Mouse (Mus musculus) hindlimb bud, embryonic 11.5 days (tissue): ENCODE results near the gene Ppil2.

Experiments used
- DNase-seq: peaks from one replicate; pipeline ENCODE4 v3.0.0-alpha.2; 2012; ENCODE audit warnings: low read depth, low spot score; ENCODE audit errors: extremely low spot score

The Ppil2 gene

DNA sequence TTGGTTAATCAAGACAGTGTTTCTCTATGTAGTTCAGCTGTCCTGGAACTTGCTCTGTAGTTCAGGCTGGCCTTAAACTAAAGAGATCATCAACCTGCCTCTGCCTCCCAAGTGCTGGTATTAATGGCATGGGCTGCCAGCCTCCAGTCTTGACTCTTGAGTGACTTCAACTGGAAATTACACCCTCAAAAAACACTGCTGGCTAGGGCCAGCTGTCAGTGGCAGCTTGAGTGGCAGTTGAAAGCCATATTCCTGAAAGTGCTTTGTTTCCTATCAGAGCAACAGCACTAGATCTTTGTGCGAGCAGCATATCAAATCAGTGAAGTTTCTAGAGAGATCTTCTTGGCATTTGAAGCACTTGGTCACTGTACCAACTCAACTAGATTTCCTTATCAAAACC is 69.6 kb downstream of the Ppil2 start:
- no peak for DNase-seq

DNA sequence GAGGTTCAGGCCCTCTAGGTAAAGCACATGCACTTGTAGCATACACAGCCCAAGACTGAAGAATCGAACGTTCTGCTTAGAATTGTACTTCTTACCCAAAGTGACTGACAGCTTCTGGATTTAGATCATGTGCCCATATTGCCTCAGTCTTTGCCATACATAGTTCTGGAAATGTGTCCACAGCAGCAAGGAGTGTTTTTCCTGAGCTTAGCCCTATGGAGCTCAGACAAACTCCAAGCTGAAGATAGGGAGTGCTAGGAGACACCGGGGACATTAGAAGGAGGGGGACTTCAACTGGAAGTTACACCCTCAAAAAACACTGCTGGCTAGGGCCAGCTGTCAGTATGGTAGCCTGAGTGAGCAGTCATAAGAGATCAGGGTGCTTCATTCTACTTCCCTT is 70.3 kb downstream of the Ppil2 start:
- no peak for DNase-seq
